Mouse (Mus musculus) thymus, adult 2 months (tissue): Measurements from ENCODE around the gene Mlx.

Source experiments
- CTCF ChIP-seq: fragments of 200-500 bp; IDR thresholded peaks from 2 replicates; pipeline ENCODE4 v1.5.1; 2012; ENCODE audit warnings: mild to moderate bottlenecking, control low read depth, low read length, moderate library complexity, borderline replicate concordance; ENCODE audit not compliant: control insufficient read depth, poor library complexity, insufficient read depth; ENCODE audit errors: extremely low read depth
- POLR2A ChIP-seq: fragments of 200-500 bp; IDR thresholded peaks from 2 replicates; pipeline ENCODE4 v1.6.1; 2012; ENCODE audit warnings: mild to moderate bottlenecking, low read length, control low read depth, moderate library complexity; ENCODE audit not compliant: control insufficient read depth, poor library complexity, insufficient read depth; ENCODE audit errors: extremely low read depth

DNA sequence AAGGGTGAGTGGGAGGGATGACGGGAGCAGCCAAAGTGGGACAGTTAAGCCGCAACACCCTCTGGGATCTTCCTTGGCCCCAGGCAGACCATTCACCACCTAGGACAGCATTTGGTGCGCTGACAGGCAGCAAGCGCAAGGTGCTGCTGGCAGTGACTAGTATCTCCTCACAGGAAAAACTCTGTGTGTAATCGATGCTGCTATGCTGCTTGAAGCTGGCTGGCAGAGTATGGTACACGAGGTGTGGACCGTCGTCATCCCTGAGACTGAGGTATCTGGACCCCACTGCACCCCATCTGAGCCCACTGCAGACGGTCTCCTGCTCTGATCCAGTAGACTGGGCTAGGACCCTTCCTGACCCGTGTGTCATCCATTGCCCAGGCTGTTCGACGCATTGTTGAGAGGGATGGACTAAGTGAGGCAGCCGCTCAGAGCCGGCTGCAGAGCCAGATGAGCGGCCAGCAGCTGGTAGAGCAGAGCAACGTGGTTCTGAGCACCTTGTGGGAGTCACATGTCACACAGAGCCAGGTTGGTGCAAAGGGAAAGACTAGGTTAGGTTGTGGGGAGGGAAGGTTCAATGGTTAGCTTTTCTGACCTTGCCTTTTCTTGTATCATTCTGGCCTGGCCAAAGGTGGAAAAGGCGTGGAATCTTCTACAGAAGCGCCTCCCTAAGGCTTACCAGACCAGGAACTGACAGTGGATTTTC lies 1.3 kb upstream of the Mlx start:
- TF ChIP-seq CTCF (no peak), POLR2A (no peak)
